In the genomic region with DNA sequence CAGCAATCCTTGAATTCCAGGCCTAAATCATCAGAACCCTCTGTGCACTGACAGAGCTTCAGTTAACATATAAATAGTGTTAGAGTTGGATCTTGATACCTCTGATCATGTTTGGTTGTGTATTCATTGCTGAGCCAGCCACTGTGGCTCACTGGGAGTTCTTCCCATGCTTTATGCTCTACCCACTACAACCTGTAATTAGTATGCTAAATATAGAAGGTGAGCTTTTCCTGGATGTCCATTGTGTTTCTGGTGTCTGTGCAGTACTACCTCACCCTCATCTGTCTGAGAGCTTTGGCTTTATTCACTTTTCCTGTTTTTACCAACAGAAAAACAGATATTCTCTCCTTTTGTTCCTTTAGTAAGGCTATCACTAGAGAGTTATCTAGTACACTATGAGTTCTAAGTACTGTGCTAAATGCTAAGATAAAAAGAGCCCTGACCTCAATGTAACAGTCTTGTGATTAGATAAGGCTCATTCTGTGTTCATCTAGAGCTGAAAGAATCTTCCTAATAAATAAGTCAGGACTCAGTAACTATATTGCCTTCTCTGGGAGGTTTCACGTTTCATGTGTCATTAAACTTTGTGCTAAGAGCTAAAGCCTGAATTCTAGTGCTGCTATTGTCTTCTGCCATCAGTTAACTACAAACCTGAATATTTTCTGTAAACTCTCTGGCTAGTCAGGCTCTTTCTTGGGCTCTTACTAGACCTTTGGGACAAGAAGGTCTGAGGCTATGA, we compare ENCODE assay signal across 17 mouse cellular contexts.
DNase-seq lines count a peak whose midpoint lies in the region; ATAC-seq lines count a peak whose summit lies in the region.
"Had no signal": no experiment of that assay in that cellular context is flagged by ENCODE, and none has a peak within 500 bp of the region (broad histone marks: within the 10 kb centered on the region; RNA-seq: fewer than 3 reads in every experiment).

No protein-coding gene starts in this region.

- H3K9me3 ChIP-seq in kidney, embryonic 14.5 days (ENCODE audit: control insufficient read depth, low read length), result no peaks in the 10 kb centered on the region
- H3K9me3 ChIP-seq in heart, embryonic 16.5 days (replicated peaks; ENCODE audit: control insufficient read depth, low read length), result no peaks in the 10 kb centered on the region
- H3K9me3 ChIP-seq: embryonic facial prominence, embryonic 13.5 days; forebrain, embryonic 12.5 days; limb, embryonic 15.5 days; neural tube, embryonic 12.5 days had no signal

- no peaks in the 10 kb centered on the region for H3K36me3 ChIP-seq in kidney, embryonic 14.5 days (ENCODE audit: control insufficient read depth, insufficient read depth, low read length)
- no peaks in the 10 kb centered on the region for H3K36me3 ChIP-seq in heart, embryonic 16.5 days (ENCODE audit: control insufficient read depth, insufficient read depth)
- H3K36me3 ChIP-seq: embryonic facial prominence, embryonic 13.5 days; forebrain, embryonic 12.5 days; limb, embryonic 15.5 days; neural tube, embryonic 12.5 days had no signal

- H3K27me3 ChIP-seq in kidney, embryonic 14.5 days (ENCODE audit: control insufficient read depth, insufficient read depth, low read length), result no peaks in the 10 kb centered on the region
- H3K27me3 ChIP-seq in heart, embryonic 16.5 days (ENCODE audit: control insufficient read depth, insufficient read depth, low read length), result no peaks in the 10 kb centered on the region
- H3K27me3 ChIP-seq: CH12.LX; embryonic facial prominence, embryonic 13.5 days; forebrain, embryonic 12.5 days; limb, embryonic 15.5 days; neural tube, embryonic 12.5 days had no signal

- WGBS in kidney, embryonic 14.5 days, result 38% methylated on average over 1 of the region's 1 CpGs
- WGBS in heart, embryonic 16.5 days, result 45% methylated on average over 1 of the region's 1 CpGs

- no peak overlapping the region for H3K4me2 ChIP-seq in kidney, embryonic 14.5 days (replicated peaks; ENCODE audit: low read depth, low read length)
- H3K4me2 ChIP-seq in heart, embryonic 16.5 days (ENCODE audit: low read depth, low read length), result no peak overlapping the region
- H3K4me2 ChIP-seq: embryonic facial prominence, embryonic 13.5 days; forebrain, embryonic 12.5 days; limb, embryonic 15.5 days; neural tube, embryonic 12.5 days had no signal

- H3K9ac ChIP-seq in kidney, embryonic 14.5 days (ENCODE audit: low read depth, low read length), result no peak overlapping the region
- no peak overlapping the region for H3K9ac ChIP-seq in heart, embryonic 16.5 days (ENCODE audit: low read length)
- H3K9ac ChIP-seq: embryonic facial prominence, embryonic 13.5 days; forebrain, embryonic 12.5 days; limb, embryonic 15.5 days; neural tube, embryonic 12.5 days had no signal

- H3K27ac ChIP-seq in kidney, embryonic 14.5 days (ENCODE audit: low read depth, low read length), result no peak overlapping the region
- no peak overlapping the region for H3K27ac ChIP-seq in heart, embryonic 16.5 days (ENCODE audit: low read length)
- H3K27ac ChIP-seq: embryonic facial prominence, embryonic 13.5 days; forebrain, embryonic 12.5 days; limb, embryonic 15.5 days; neural tube, embryonic 12.5 days had no signal

- H3K4me1 ChIP-seq in kidney, embryonic 14.5 days (ENCODE audit: control insufficient read depth, insufficient read depth, low read length), result peaks cover 5% of the 10 kb centered on the region; the same call in 1 of the 2 replicates
- peaks cover 23% of the 10 kb centered on the region for H3K4me1 ChIP-seq in heart, embryonic 16.5 days (ENCODE audit: control insufficient read depth, insufficient read depth, low read length)
- H3K4me1 ChIP-seq: embryonic facial prominence, embryonic 13.5 days; forebrain, embryonic 12.5 days; limb, embryonic 15.5 days; neural tube, embryonic 12.5 days had no signal

- ATAC-seq in kidney, embryonic 14.5 days (ENCODE audit: low FRiP score, low TSS enrichment), result no peak
- ATAC-seq in heart, embryonic 16.5 days (replicated peaks; ENCODE audit: extremely low read depth, insufficient read depth, low FRiP score), result peak; percentile 69; the same call in 1 of the 2 replicates
- peak; percentile 70 for ATAC-seq in megakaryocyte-erythroid progenitor cell, adult 5-6 weeks (replicated peaks; ENCODE audit: low FRiP score, low TSS enrichment, poor library complexity, severe bottlenecking)
- ATAC-seq in inflammation-experienced regulatory T-cells, adult 6 months, result no peak
- ATAC-seq in cerebellum, adult (ENCODE audit: insufficient number of reproducible peaks, low FRiP score, low TSS enrichment), result no peak
- ATAC-seq: midbrain, embryonic 16.5 days had no signal

- peak; percentile 54 for DNase-seq in kidney, adult 9 months
- peak; percentile 31 for DNase-seq in brain, adult 2 months (ENCODE audit: low read depth, low spot score)
- DNase-seq: adrenal gland, adult 2 months; lung, postnatal 36 days; right cerebral cortex, postnatal 4 days; thymus, adult 2 months had no signal

- H3K4me3 ChIP-seq in kidney, embryonic 14.5 days (ENCODE audit: low read length), result no peak overlapping the region
- no peak overlapping the region for H3K4me3 ChIP-seq in heart, embryonic 16.5 days (ENCODE audit: low read length)
- H3K4me3 ChIP-seq: embryonic facial prominence, embryonic 13.5 days; forebrain, embryonic 12.5 days; limb, embryonic 15.5 days; neural tube, embryonic 12.5 days had no signal

Comparison
In these comparisons a context has a peak if more than half of its experiments do, and no peak if none do; other contexts are left out.
1. ATAC-seq: peak in heart, embryonic 16.5 days (single experiment) and megakaryocyte-erythroid progenitor cell, adult 5-6 weeks (single experiment); none in kidney, embryonic 14.5 days (single experiment), inflammation-experienced regulatory T-cells, adult 6 months (single experiment) and cerebellum, adult (single experiment).